Mouse (Mus musculus) E14TG2a.4 (cell line): ENCODE data around the gene Olig1.

Experiments
- CTCF ChIP-seq: conservative IDR thresholded peaks from 2 replicates; pipeline ENCODE4 v1.5.1; 2014; ENCODE audit warnings: low read length
- POU5F1 ChIP-seq: IDR thresholded peaks from 2 replicates; pipeline ENCODE4 v1.6.1; 2014; ENCODE audit warnings: low read length, borderline replicate concordance

- no peak for TF ChIP-seq CTCF
- no peak for TF ChIP-seq POU5F1
Observed at GRCm38 (mm10) chr16:91299412-91299811, 29.8 kb downstream of the Olig1 start.
